Mouse (Mus musculus) embryonic fibroblast, embryonic 13.5 days (primary cell): ENCODE measurements around the gene Apoc4.

ENCODE experiments used
- CTCF ChIP-seq: IDR thresholded peaks from 2 replicates; pipeline ENCODE4 v1.5.1; 2011; ENCODE audit warnings: mild to moderate bottlenecking, control low read depth, low read length, moderate library complexity, borderline replicate concordance; ENCODE audit not compliant: insufficient read depth
- POLR2A ChIP-seq: IDR thresholded peaks from 2 replicates; pipeline ENCODE4 v1.6.1; 2011; ENCODE audit warnings: low read depth, mild to moderate bottlenecking, control low read depth, low read length, moderate library complexity

- no peak for TF ChIP-seq CTCF
- no peak for TF ChIP-seq POLR2A
These were observed at the start of gene Apoc4, which contains the start of gene Gm44805 for GRCm38 (mm10) chr7:19681202-19681694.
